34 mouse cellular contexts compared by ENCODE assay signal in genomic region chr7:18868491-18868890, GRCm38 (mm10). TPM values are rescaled to one million over a fixed set of nuclear protein-coding genes. Genes with fewer than 3 reads are reported as not detected.
A peak's percentile ranks its signal among the peaks of the same experiment; 100 is the strongest.
DNase-seq lines count a peak whose midpoint lies in the region; ATAC-seq and TF ChIP-seq lines count a peak whose summit lies in the region.
"Had no signal": no experiment of that assay in that cellular context is flagged by ENCODE, and none has a peak within 500 bp of the region (broad histone marks: within the 10 kb centered on the region; RNA-seq: fewer than 3 reads in every experiment).

No protein-coding gene starts in this region.

- no peak overlapping the region for H3K27ac ChIP-seq in heart, adult 2 months
- H3K27ac ChIP-seq in left cerebral cortex, adult 2 months, result no peak overlapping the region
- H3K27ac ChIP-seq: embryonic facial prominence, embryonic 15.5 days; forebrain, embryonic 12.5 days; hindbrain, embryonic 15.5 days; liver, embryonic 15.5 days; lung, embryonic 15.5 days; midbrain, embryonic 13.5 days had no signal

- no peak for TF ChIP-seq POLR2A in heart, adult 2 months (IDR thresholded peaks at IDR 0.05; ENCODE audit: insufficient read depth, low read depth, low read length)

- WGBS in heart, adult 2 months, result 85% methylated on average over 2 of the region's 2 CpGs

- intact Hi-C loops in heart, adult 2 months (cut with DNase I), result no loop called here
- intact Hi-C loops in heart, postnatal 14 days (cut with DNase I), result no loop called here
- intact Hi-C loops in left cerebral cortex, adult 2 months (cut with DNase I), result no loop called here

- peak; percentile 48 for TF ChIP-seq CTCF in heart, adult 2 months (IDR thresholded peaks at IDR 0.05)
- peak; percentile 31 for TF ChIP-seq CTCF in left cerebral cortex, adult 2 months (IDR thresholded peaks at IDR 0.05)
- TF ChIP-seq CTCF in E14TG2a.4 (conservative IDR thresholded peaks at IDR 0.05; ENCODE audit: low read length), result peak; percentile 59

- no peak for DNase-seq in heart, adult 2 months
- DNase-seq in heart, postnatal 14 days, result no peak
- DNase-seq in left cerebral cortex, adult 2 months (ENCODE audit: extremely low spot score in 1 of 2, low spot score in 2 of 2), result no peak
- DNase-seq in left cerebral cortex, adult 8-10 months (ENCODE audit: low spot score in 2 of 2), result no peak
- peak; percentile 28 for DNase-seq in ZHBTc4 (ENCODE audit: low read depth, low spot score)
- no peak for DNase-seq in natural killer cell, adult 2 months (ENCODE audit: low spot score in 2 of 2)
- DNase-seq: adrenal gland, postnatal 25 days; cerebellum, adult 2 months; cerebellum, postnatal 14 days; forebrain, postnatal 0 days; gastrocnemius, postnatal 36 days; heart, adult 18-20 months; kidney, adult 8-10 months; kidney, postnatal 14 days; left cerebral cortex, postnatal 4 days; lung, postnatal 4 days; right cerebral cortex, postnatal 14 days; thymus, postnatal 14 days had no signal

- no peak for ATAC-seq in cerebellum, adult (ENCODE audit: insufficient number of reproducible peaks, low FRiP score, low TSS enrichment)
- ATAC-seq: forebrain, postnatal 0 days; midbrain, embryonic 13.5 days had no signal

- peaks cover 17% of the 10 kb centered on the region for H3K9me3 ChIP-seq in E14TG2a.4 (ENCODE audit: low read length)
- H3K9me3 ChIP-seq: forebrain, embryonic 12.5 days; hindbrain, embryonic 15.5 days had no signal

- H3K4me3 ChIP-seq in heart, adult 2 months, result no peak overlapping the region
- H3K4me3 ChIP-seq in left cerebral cortex, adult 2 months, result no peak overlapping the region
- H3K4me3 ChIP-seq in E14TG2a.4 (replicated peaks; ENCODE audit: low read length), result no peak overlapping the region
- H3K4me3 ChIP-seq: embryonic facial prominence, embryonic 15.5 days; forebrain, embryonic 12.5 days; heart, embryonic 12.5 days; hindbrain, embryonic 15.5 days; liver, embryonic 15.5 days; lung, embryonic 15.5 days; megakaryocyte, embryonic 14.5 days; midbrain, embryonic 13.5 days had no signal

- H3K36me3 ChIP-seq in heart, adult 2 months (ENCODE audit: control insufficient read depth, insufficient read depth, low read length), result no peaks in the 10 kb centered on the region
- H3K36me3 ChIP-seq in E14TG2a.4 (ENCODE audit: insufficient read depth, low read length), result no peaks in the 10 kb centered on the region
- H3K36me3 ChIP-seq: embryonic facial prominence, embryonic 15.5 days; forebrain, embryonic 12.5 days; heart, embryonic 12.5 days; hindbrain, embryonic 15.5 days; liver, embryonic 15.5 days; lung, embryonic 15.5 days; midbrain, embryonic 13.5 days had no signal

- H3K9ac ChIP-seq in heart, adult 2 months (ENCODE audit: low read depth, low read length), result no peak overlapping the region
- H3K9ac ChIP-seq: embryonic facial prominence, embryonic 15.5 days; forebrain, embryonic 12.5 days; forebrain, postnatal 0 days; heart, embryonic 12.5 days; hindbrain, embryonic 15.5 days; liver, embryonic 15.5 days; lung, embryonic 15.5 days; midbrain, embryonic 13.5 days had no signal

- no peaks in the 10 kb centered on the region for H3K79me2 ChIP-seq in heart, adult 2 months (replicated peaks; ENCODE audit: control insufficient read depth, insufficient read depth, low read length)

- H3K4me1 ChIP-seq in heart, adult 2 months (ENCODE audit: control insufficient read depth, insufficient read depth, low read length), result peaks cover 1% of the 10 kb centered on the region; the same call in 1 of the 2 replicates
- H3K4me1 ChIP-seq in E14TG2a.4 (replicated peaks; ENCODE audit: low read depth, low read length), result peaks cover 8% of the 10 kb centered on the region
- H3K4me1 ChIP-seq: midbrain, embryonic 13.5 days had no signal

- H3K27me3 ChIP-seq in heart, adult 2 months (ENCODE audit: control insufficient read depth, insufficient read depth, low read length), result no peaks in the 10 kb centered on the region
- no peaks in the 10 kb centered on the region for H3K27me3 ChIP-seq in E14TG2a.4 (ENCODE audit: insufficient read depth, low read length)
- H3K27me3 ChIP-seq: embryonic facial prominence, embryonic 15.5 days; forebrain, embryonic 12.5 days; heart, embryonic 12.5 days; hindbrain, embryonic 15.5 days; lung, embryonic 15.5 days; midbrain, embryonic 13.5 days had no signal

- no peak for TF ChIP-seq EP300 in heart, adult 2 months (IDR thresholded peaks at IDR 0.05; ENCODE audit: insufficient read depth, low read depth, low read length)

RNA-seq across cellular contexts. Expression of gene Pglyrp1, which starts 2.6 kb away (rescaled TPM):
- total RNA-seq in heart, adult 2 months (2021), result 1 to 10 TPM; 1.3 to 2.2 TPM
- polyA plus RNA-seq in heart, adult 2 months (2012; rRNA removed), result 2.3 and 12.7 TPM in 2 replicates
- total RNA-seq in heart, postnatal 14 days (2021), result 1 to 10 TPM; 2.0 to 3.3 TPM
- 10 to 100 TPM; 18.8 to 25.6 TPM for total RNA-seq in left cerebral cortex, adult 2 months (2021)
- total RNA-seq in left cerebral cortex, adult 8-10 months (2022), result 10 to 100 TPM in 3 of 4 experiments, 1 to 10 TPM in 1; 9.4 to 15.3 (median 12.8) TPM

RNA-seq across cellular contexts. Expression of gene Mill2, which starts 28.7 kb away (rescaled TPM):
- 1 to 10 TPM; 7.2 to 8.0 TPM for total RNA-seq in heart, adult 2 months (2021)
- polyA plus RNA-seq in heart, adult 2 months (2012; rRNA removed), result 5.2 and 9.1 TPM in 2 replicates
- 1 to 10 TPM; 5.4 to 6.5 TPM for total RNA-seq in heart, postnatal 14 days (2021)
- 1 to 10 TPM; 1.3 to 2.5 TPM for total RNA-seq in left cerebral cortex, adult 2 months (2021)
- 1 to 10 TPM; 1.5 to 2.2 (median 1.9) TPM for total RNA-seq in left cerebral cortex, adult 8-10 months (2022)
- polyA plus RNA-seq: neural tube, embryonic 14.5 days had no signal

RNA-seq across cellular contexts. Expression of gene Ccdc61, which starts 41.7 kb away (rescaled TPM):
- 1 to 10 TPM; 6.6 to 9.6 TPM for total RNA-seq in heart, adult 2 months (2021)
- 11.3 and 12.5 TPM in 2 replicates for polyA plus RNA-seq in heart, adult 2 months (2012; rRNA removed)
- 1 to 10 TPM; 9.0 to 9.5 TPM for total RNA-seq in heart, postnatal 14 days (2021)
- total RNA-seq in left cerebral cortex, adult 2 months (2021), result 10 to 100 TPM; 10.5 to 11.0 TPM
- 10 to 100 TPM; 11.5 to 12.8 (median 12.2) TPM for total RNA-seq in left cerebral cortex, adult 8-10 months (2022)

RNA-seq across cellular contexts. Expression of gene Psg17, which starts 47.1 kb away (rescaled TPM):
- total RNA-seq in heart, adult 2 months (2021), result not detected
- 0.04 and 0.06 TPM in 2 replicates for polyA plus RNA-seq in heart, adult 2 months (2012; rRNA removed)
- not detected for total RNA-seq in heart, postnatal 14 days (2021)
- not detected for total RNA-seq in left cerebral cortex, adult 2 months (2021)
- total RNA-seq in left cerebral cortex, adult 8-10 months (2022), result not detected
- total RNA-seq: adrenal gland, adult 18-20 months; adrenal gland, postnatal 25 days; forebrain, postnatal 0 days; gastrocnemius, postnatal 36 days; heart, adult 18-20 months; hematopoietic stem cell, adult 5-6 weeks; layer of hippocampus, postnatal 14 days; left cerebral cortex, postnatal 4 days had no signal
- polyA plus RNA-seq: embryonic facial prominence, embryonic 15.5 days; forebrain, embryonic 12.5 days; forebrain, postnatal 0 days; heart, embryonic 12.5 days; heart, postnatal 0 days; liver, embryonic 15.5 days; lung, embryonic 15.5 days; midbrain, embryonic 13.5 days; small intestine, adult 2 months had no signal

RNA-seq across cellular contexts. Expression of gene Nova2, which starts 57.2 kb away (rescaled TPM):
- total RNA-seq in heart, adult 2 months (2021), result 1 to 10 TPM; 4.3 to 5.1 TPM
- 1.5 and 1.7 TPM in 2 replicates for polyA plus RNA-seq in heart, adult 2 months (2012; rRNA removed)
- 10 to 100 TPM in 1 of 2 experiments, 1 to 10 TPM in 1; 9.6 to 10.1 TPM for total RNA-seq in heart, postnatal 14 days (2021)
- 10 to 100 TPM; 79.9 to 86.4 TPM for total RNA-seq in left cerebral cortex, adult 2 months (2021)
- total RNA-seq in left cerebral cortex, adult 8-10 months (2022), result 10 to 100 TPM; 67.1 to 75.1 (median 69.9) TPM
